Mouse (Mus musculus): ENCODE results near the gene Myt1l. TPM values are rescaled to one million over a fixed set of nuclear protein-coding genes. Genes with fewer than 3 reads are reported as not detected.

Gene Myt1l
- 0.09 and 0.11 TPM in 2 replicates for polyA plus RNA-seq (2012; rRNA removed)

DNA sequence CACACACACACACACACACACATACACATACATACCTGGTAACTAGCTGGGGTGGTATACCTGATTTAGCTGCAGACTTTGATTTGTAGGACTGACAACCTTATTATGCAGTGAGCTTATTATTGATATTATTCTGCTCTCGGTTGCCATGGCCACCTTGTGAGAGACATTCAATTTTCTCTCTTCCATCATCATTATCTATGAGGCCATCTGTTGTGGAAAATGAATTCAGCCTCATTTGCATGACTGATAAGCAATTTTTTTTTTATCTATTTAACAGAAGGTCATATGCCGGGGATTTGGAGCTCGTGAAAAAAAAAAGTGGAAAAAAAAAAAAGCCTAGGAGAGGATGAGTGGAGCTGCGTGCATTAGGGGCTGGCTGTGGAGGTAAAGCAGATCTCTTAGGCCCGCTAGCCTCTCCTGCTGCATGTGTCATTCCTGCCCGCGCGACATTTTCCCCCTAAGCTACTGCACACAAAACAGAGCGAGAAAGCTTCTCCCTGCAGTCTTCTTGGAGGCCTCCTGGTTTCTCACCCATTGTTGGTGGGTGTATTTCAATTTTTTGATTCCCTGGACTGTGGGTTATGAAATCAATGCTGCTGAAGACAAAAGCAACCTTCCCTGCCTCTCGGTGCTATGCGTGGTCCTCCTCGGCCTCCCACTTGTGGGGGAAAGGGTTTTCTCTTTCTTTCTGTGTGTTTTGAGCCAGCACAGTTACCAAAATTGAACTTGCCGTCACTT lies at the start of gene Myt1l:
Gene Myt1l, plus strand, starts transcription at position 354 of the 741 bp plus-strand sequence.
- Histone ChIP-seq H3K36me3 (ENCODE audit: control insufficient read depth, insufficient read depth, low read length) (no peaks in the 10 kb centered on the region), H3K4me1 (replicated peaks; ENCODE audit: control insufficient read depth, insufficient read depth, low read length) (no peaks in the 10 kb centered on the region), H3K27me3 (ENCODE audit: control insufficient read depth, insufficient read depth, low read length) (no peaks in the 10 kb centered on the region), H3K4me3 (ENCODE audit: control insufficient read depth, insufficient read depth, low read length) (no peak within 1 kb of the TSS), H3K27ac (ENCODE audit: control insufficient read depth, insufficient read depth, low read length) (no peak within 1 kb of the TSS)
- 49% methylated on average over 13 of the region's 13 CpGs for WGBS
- no peak for DNase-seq
- TF ChIP-seq CTCF (IDR thresholded peaks at IDR 0.05; ENCODE audit: borderline replicate concordance, control insufficient read depth, extremely low read depth, insufficient read depth, low read length, poor library complexity) (no peak), POLR2A (IDR thresholded peaks at IDR 0.05; ENCODE audit: control insufficient read depth, extremely low read depth, insufficient read depth, low read length, poor library complexity) (no peak)

DNA sequence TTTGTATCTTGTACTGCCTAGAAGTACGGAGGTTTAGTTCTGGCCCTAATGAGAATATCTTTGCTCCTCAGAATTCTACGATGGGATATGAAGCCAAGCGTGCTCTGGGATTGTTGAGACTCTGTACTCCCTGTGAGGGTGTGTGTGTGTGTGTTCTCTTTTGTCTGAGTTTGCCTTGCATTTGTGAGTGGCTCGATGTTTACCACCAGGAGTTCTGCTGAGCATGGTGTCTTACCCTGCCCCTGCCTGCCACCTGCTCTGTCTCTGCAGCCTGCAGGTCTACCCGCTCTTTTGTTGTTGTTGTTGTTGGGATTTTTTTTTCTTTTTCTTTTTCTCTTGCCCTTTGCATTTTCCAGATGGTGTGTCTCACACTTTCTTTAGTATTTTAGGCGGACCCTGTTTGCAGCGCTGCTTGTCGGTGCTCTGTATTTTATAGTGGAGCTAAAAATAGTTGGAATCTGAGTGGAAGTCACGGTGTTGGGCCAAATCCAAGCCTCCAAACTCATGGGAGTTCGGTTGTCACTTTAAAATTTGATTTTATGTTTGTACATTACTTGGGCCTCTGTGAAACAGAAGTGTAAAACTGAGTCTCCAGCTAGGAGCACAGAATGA lies 41.7 kb upstream of the Myt1l start:
- Histone ChIP-seq H3K4me3 (ENCODE audit: control insufficient read depth, insufficient read depth, low read length) (no peak overlapping the region), H3K27me3 (ENCODE audit: control insufficient read depth, insufficient read depth, low read length) (no peaks in the 10 kb centered on the region; the same call in 1 of the 2 replicates), H3K36me3 (ENCODE audit: control insufficient read depth, insufficient read depth, low read length) (no peaks in the 10 kb centered on the region), H3K27ac (ENCODE audit: control insufficient read depth, insufficient read depth, low read length) (no peak overlapping the region), H3K4me1 (replicated peaks; ENCODE audit: control insufficient read depth, insufficient read depth, low read length) (no peaks in the 10 kb centered on the region)
- TF ChIP-seq CTCF (IDR thresholded peaks at IDR 0.05; ENCODE audit: borderline replicate concordance, control insufficient read depth, extremely low read depth, insufficient read depth, low read length, poor library complexity) (no peak), POLR2A (IDR thresholded peaks at IDR 0.05; ENCODE audit: control insufficient read depth, extremely low read depth, insufficient read depth, low read length, poor library complexity) (no peak)
- no peak for DNase-seq
- WGBS = 88% methylated on average over 10 of the region's 10 CpGs

DNA sequence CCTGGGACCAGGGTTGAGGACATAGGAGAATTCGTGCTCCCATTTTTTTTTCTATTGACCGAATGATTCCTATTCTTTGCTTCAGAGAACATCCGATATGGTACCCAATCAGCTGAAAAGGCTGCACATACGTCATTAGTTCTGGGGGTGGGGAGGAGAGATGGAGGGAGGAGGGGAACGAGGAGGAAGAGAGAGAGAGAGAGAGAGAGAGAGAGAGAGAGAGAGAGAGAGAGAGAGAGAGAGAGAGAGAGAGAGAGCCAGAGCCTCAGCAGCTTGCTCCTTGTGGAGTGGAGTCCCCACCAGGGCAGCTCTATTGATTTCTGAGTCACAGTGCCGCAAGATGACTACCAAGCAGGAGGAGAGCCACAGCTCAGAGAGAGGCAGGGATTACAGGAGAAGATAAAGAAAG lies 1.9 kb upstream of the Myt1l start:
- no peaks in the 10 kb centered on the region for H3K36me3 ChIP-seq (ENCODE audit: control insufficient read depth, insufficient read depth, low read length)
- H3K27me3 ChIP-seq (ENCODE audit: control insufficient read depth, insufficient read depth, low read length) = no peaks in the 10 kb centered on the region
- H3K4me1 ChIP-seq (replicated peaks; ENCODE audit: control insufficient read depth, insufficient read depth, low read length) = no peaks in the 10 kb centered on the region
- 19% methylated on average over 6 of the region's 6 CpGs for WGBS
- no peak overlapping the region for H3K27ac ChIP-seq (ENCODE audit: control insufficient read depth, insufficient read depth, low read length)
- no peak overlapping the region for H3K4me3 ChIP-seq (ENCODE audit: control insufficient read depth, insufficient read depth, low read length)
- DNase-seq = no peak
- TF ChIP-seq POLR2A (IDR thresholded peaks at IDR 0.05; ENCODE audit: control insufficient read depth, extremely low read depth, insufficient read depth, low read length, poor library complexity) (no peak), CTCF (IDR thresholded peaks at IDR 0.05; ENCODE audit: borderline replicate concordance, control insufficient read depth, extremely low read depth, insufficient read depth, low read length, poor library complexity) (no peak)

DNA sequence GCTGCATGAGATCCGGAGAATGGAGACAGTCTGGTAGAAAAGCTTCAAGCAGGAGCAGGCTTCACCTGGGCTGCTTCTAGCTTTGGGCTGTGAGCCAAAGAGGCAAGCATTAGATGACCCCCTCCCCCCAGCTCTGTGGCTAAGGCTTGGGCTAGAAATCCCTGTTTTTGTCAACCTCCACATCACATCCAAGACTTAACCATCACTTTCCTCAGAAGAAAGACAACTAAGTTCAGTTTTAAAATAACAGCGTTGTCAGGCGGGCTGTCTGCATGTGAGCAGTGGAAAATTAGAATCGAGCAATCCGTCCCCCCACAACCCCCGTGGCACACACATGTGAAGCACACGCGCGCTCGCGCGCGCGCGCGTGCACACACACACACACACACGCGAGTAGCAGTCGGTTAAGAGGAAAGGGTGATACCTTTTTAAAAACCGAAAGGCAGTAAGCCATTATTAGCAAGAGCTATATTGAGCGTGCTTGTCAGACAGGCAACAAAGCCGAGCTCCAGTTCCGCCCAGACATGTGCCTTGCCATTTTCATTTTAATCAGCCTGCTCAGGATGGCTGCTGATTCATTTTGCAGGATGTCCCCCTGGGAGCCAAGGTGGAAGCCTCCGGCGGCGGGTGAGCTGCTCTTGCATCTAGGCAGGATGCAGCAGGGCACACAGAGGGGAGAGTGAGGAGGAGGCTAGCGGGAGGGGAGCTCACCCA lies 979 bp upstream of the Myt1l start:
- no peak for DNase-seq
- no peaks in the 10 kb centered on the region for H3K27me3 ChIP-seq (ENCODE audit: control insufficient read depth, insufficient read depth, low read length)
- no peaks in the 10 kb centered on the region for H3K36me3 ChIP-seq (ENCODE audit: control insufficient read depth, insufficient read depth, low read length)
- WGBS = 8% methylated on average over 27 of the region's 27 CpGs
- H3K27ac ChIP-seq (ENCODE audit: control insufficient read depth, insufficient read depth, low read length) = no peak overlapping the region
- no peaks in the 10 kb centered on the region for H3K4me1 ChIP-seq (replicated peaks; ENCODE audit: control insufficient read depth, insufficient read depth, low read length)
- no peak overlapping the region for H3K4me3 ChIP-seq (ENCODE audit: control insufficient read depth, insufficient read depth, low read length)
- no peak for TF ChIP-seq CTCF (IDR thresholded peaks at IDR 0.05; ENCODE audit: borderline replicate concordance, control insufficient read depth, extremely low read depth, insufficient read depth, low read length, poor library complexity)
- no peak for TF ChIP-seq POLR2A (IDR thresholded peaks at IDR 0.05; ENCODE audit: control insufficient read depth, extremely low read depth, insufficient read depth, low read length, poor library complexity)

DNA sequence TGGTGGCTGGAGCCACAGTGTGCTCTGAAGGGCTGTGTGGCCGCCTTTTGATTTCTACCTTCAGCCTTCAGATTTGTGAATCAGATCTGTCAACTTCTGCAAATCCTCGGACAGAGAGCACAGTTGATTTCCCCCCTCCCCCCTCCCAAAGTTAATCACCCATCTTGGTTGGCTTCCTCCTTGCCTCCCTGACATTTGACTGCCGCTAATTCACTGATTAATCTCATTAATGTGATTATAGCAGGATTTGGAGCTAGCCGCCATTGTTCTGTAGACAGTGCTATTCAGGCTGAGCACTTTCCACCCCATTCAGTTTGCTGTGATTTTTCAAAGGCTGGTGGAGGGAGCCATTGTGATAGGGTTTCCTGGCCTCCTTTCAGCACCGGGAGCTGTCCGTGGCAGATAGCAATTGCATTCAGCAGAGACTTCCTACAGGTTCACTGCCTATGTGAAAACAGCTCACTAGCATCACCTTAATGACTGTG lies 2.1 kb downstream of the Myt1l start:
- no peak for DNase-seq
- H3K36me3 ChIP-seq (ENCODE audit: control insufficient read depth, insufficient read depth, low read length) = no peaks in the 10 kb centered on the region
- TF ChIP-seq POLR2A (IDR thresholded peaks at IDR 0.05; ENCODE audit: control insufficient read depth, extremely low read depth, insufficient read depth, low read length, poor library complexity) (no peak), CTCF (IDR thresholded peaks at IDR 0.05; ENCODE audit: borderline replicate concordance, control insufficient read depth, extremely low read depth, insufficient read depth, low read length, poor library complexity) (no peak)
- 15% methylated on average over 6 of the region's 6 CpGs for WGBS
- no peaks in the 10 kb centered on the region for H3K4me1 ChIP-seq (replicated peaks; ENCODE audit: control insufficient read depth, insufficient read depth, low read length)
- H3K4me3 ChIP-seq (ENCODE audit: control insufficient read depth, insufficient read depth, low read length) = no peak overlapping the region
- no peak overlapping the region for H3K27ac ChIP-seq (ENCODE audit: control insufficient read depth, insufficient read depth, low read length)
- no peaks in the 10 kb centered on the region for H3K27me3 ChIP-seq (ENCODE audit: control insufficient read depth, insufficient read depth, low read length)

DNA sequence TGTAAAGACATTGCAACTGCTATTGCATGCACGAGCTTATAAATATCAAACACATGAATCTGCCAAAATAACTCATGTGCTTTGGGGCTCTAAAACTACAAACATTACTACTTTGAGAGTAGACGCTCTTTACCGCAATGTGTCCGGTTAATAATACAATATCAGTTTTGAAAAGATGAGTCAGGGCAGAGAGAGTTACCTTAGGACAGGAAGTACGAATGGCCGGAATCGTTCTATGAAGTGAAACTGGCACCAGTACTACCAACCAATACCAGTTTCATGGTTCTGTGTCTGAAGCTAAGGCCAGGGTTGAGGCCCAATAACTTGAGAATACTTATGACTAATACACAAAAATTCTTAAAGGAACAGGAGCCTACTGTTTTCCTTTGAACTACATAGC lies 2.6 kb downstream of the Myt1l start:
- no peak overlapping the region for H3K4me3 ChIP-seq (ENCODE audit: control insufficient read depth, insufficient read depth, low read length)
- H3K4me1 ChIP-seq (replicated peaks; ENCODE audit: control insufficient read depth, insufficient read depth, low read length) = no peaks in the 10 kb centered on the region
- no peaks in the 10 kb centered on the region for H3K36me3 ChIP-seq (ENCODE audit: control insufficient read depth, insufficient read depth, low read length)
- no peak overlapping the region for H3K27ac ChIP-seq (ENCODE audit: control insufficient read depth, insufficient read depth, low read length)
- TF ChIP-seq POLR2A (IDR thresholded peaks at IDR 0.05; ENCODE audit: control insufficient read depth, extremely low read depth, insufficient read depth, low read length, poor library complexity) (no peak), CTCF (IDR thresholded peaks at IDR 0.05; ENCODE audit: borderline replicate concordance, control insufficient read depth, extremely low read depth, insufficient read depth, low read length, poor library complexity) (no peak)
- 92% methylated on average over 7 of the region's 7 CpGs for WGBS
- no peak for DNase-seq
- no peaks in the 10 kb centered on the region for H3K27me3 ChIP-seq (ENCODE audit: control insufficient read depth, insufficient read depth, low read length)

Measured in thymus, adult 2 months (tissue).